Mouse (Mus musculus): Measurements from ENCODE around the gene Olfr466. TPM values are rescaled to one million over a fixed set of nuclear protein-coding genes. Genes with fewer than 3 reads are reported as not detected.

Olfr466 gene
- polyA plus RNA-seq (2015; fragmentation: Nextera tagmentation; extraction: Ambion mirVana), result not detected in 2 replicates

GRCm38 (mm10) chr13:65149940-65150339 is at the start of gene Olfr466:
Gene Olfr466 (plus strand): TSS chr13:65150240.
- H3K27me3 ChIP-seq (replicated peaks), result no peaks in the 10 kb centered on the region
- no peak within 1 kb of the TSS for H3K4me2 ChIP-seq (replicated peaks)
- H3K4me1 ChIP-seq (replicated peaks), result no peaks in the 10 kb centered on the region
- no peak within 1 kb of the TSS for H3K4me3 ChIP-seq (replicated peaks)
- 74% methylated on average over 1 of the region's 1 CpGs for WGBS
- no peaks in the 10 kb centered on the region for H3K9me3 ChIP-seq
- no peak within 1 kb of the TSS for H3K9ac ChIP-seq
- no peak for ATAC-seq
- H3K36me3 ChIP-seq, result no peaks in the 10 kb centered on the region
- H3K27ac ChIP-seq, result no peak within 1 kb of the TSS

GRCm38 (mm10) chr13:65100678-65101077 is 49.4 kb upstream of the Olfr466 start:
- Histone ChIP-seq H3K27me3 (replicated peaks) (no peaks in the 10 kb centered on the region), H3K4me3 (replicated peaks) (no peak overlapping the region), H3K4me2 (replicated peaks) (no peak overlapping the region), H3K9me3 (peaks cover 4% of the 10 kb centered on the region; the same call in 1 of the 2 replicates), H3K27ac (no peak overlapping the region), H3K4me1 (replicated peaks) (no peaks in the 10 kb centered on the region), H3K36me3 (peaks cover under 1% of the 10 kb centered on the region; the same call in 1 of the 2 replicates), H3K9ac (no peak overlapping the region)
- no peak for ATAC-seq
- 94% methylated on average over 9 of the region's 9 CpGs for WGBS

- no peak overlapping the region for H3K27ac ChIP-seq
- H3K4me2 ChIP-seq (replicated peaks), result no peak overlapping the region
- H3K36me3 ChIP-seq, result peaks cover 4% of the 10 kb centered on the region; the same call in 1 of the 2 replicates
- no peaks in the 10 kb centered on the region for H3K4me1 ChIP-seq (replicated peaks)
- no peaks in the 10 kb centered on the region for H3K27me3 ChIP-seq (replicated peaks)
- ATAC-seq, result no peak
- no peak overlapping the region for H3K4me3 ChIP-seq (replicated peaks)
- peaks cover 8% of the 10 kb centered on the region; the same call in 1 of the 2 replicates for H3K9me3 ChIP-seq
- H3K9ac ChIP-seq, result no peak overlapping the region
- 87% methylated on average over 3 of the region's 3 CpGs for WGBS
Measured at GRCm38 (mm10) chr13:65101232-65101631, 48.8 kb upstream of the Olfr466 start.

GRCm38 (mm10) chr13:65111961-65112360 is 38.1 kb upstream of the Olfr466 start:
- H3K27ac ChIP-seq, result peak overlapping the region; percentile 91
- H3K36me3 ChIP-seq, result no peaks in the 10 kb centered on the region
- 0% methylated on average over 5 of the region's 5 CpGs for WGBS
- no peaks in the 10 kb centered on the region for H3K9me3 ChIP-seq
- H3K4me2 ChIP-seq (replicated peaks), result peak overlapping the region; percentile 66
- H3K9ac ChIP-seq, result peak overlapping the region; percentile 94
- no peaks in the 10 kb centered on the region for H3K4me1 ChIP-seq (replicated peaks)
- H3K27me3 ChIP-seq (replicated peaks), result no peaks in the 10 kb centered on the region
- peak overlapping the region; percentile 91 for H3K4me3 ChIP-seq (replicated peaks)
- ATAC-seq, result peak; percentile 64

- H3K4me3 ChIP-seq (replicated peaks), result peak within 1 kb of the TSS; percentile 91
- ATAC-seq, result peak; percentile 99
Measured at GRCm38 (mm10) chr13:65112459-65113110, 37.5 kb upstream of the Olfr466 start, which contains the start of gene Mfsd14b. Gene Mfsd14b (minus strand): TSS chr13:65112975.

GRCm38 (mm10) chr13:65113239-65113638 is 36.8 kb upstream of the Olfr466 start:
- no peaks in the 10 kb centered on the region for H3K4me1 ChIP-seq (replicated peaks)
- H3K27ac ChIP-seq, result peak overlapping the region; percentile 48; the same call in 1 of the 2 replicates
- WGBS, result 52% methylated on average over 3 of the region's 3 CpGs
- no peaks in the 10 kb centered on the region for H3K9me3 ChIP-seq
- no peaks in the 10 kb centered on the region for H3K27me3 ChIP-seq (replicated peaks)
- no peaks in the 10 kb centered on the region for H3K36me3 ChIP-seq
- ATAC-seq, result peak; percentile 46
- peak overlapping the region; percentile 66 for H3K4me2 ChIP-seq (replicated peaks)
- peak overlapping the region; percentile 94 for H3K9ac ChIP-seq
- H3K4me3 ChIP-seq (replicated peaks), result peak overlapping the region; percentile 91

More at GRCm38 (mm10) chr13:65112459-65113110, 37.5 kb upstream of the Olfr466 start, which contains the start of gene Mfsd14b:
- Histone ChIP-seq H3K9ac (peak within 1 kb of the TSS; percentile 94), H3K27me3 (replicated peaks) (no peaks in the 10 kb centered on the region), H3K9me3 (no peaks in the 10 kb centered on the region), H3K36me3 (no peaks in the 10 kb centered on the region), H3K27ac (peak within 1 kb of the TSS; percentile 91), H3K4me2 (replicated peaks) (peak within 1 kb of the TSS; percentile 66), H3K4me1 (replicated peaks) (no peaks in the 10 kb centered on the region)
- WGBS, result under 1% methylated on average over 60 of the region's 60 CpGs

- no peak overlapping the region for H3K4me3 ChIP-seq (replicated peaks)
- H3K9ac ChIP-seq, result no peak overlapping the region
Measured at GRCm38 (mm10) chr13:65120984-65121383, 29.1 kb upstream of the Olfr466 start.

GRCm38 (mm10) chr13:65122111-65122510 is 27.9 kb upstream of the Olfr466 start:
- H3K4me2 ChIP-seq (replicated peaks), result no peak overlapping the region
- ATAC-seq, result no peak; the same call in 1 of the 2 replicates
- H3K36me3 ChIP-seq, result no peaks in the 10 kb centered on the region
- WGBS, result 77% methylated on average over 1 of the region's 1 CpGs
- H3K9me3 ChIP-seq, result no peaks in the 10 kb centered on the region
- no peaks in the 10 kb centered on the region for H3K27me3 ChIP-seq (replicated peaks)
- no peak overlapping the region for H3K27ac ChIP-seq
- no peak overlapping the region for H3K9ac ChIP-seq
- H3K4me1 ChIP-seq (replicated peaks), result no peaks in the 10 kb centered on the region
- H3K4me3 ChIP-seq (replicated peaks), result no peak overlapping the region

More at GRCm38 (mm10) chr13:65120984-65121383, 29.1 kb upstream of the Olfr466 start:
- Histone ChIP-seq H3K36me3 (no peaks in the 10 kb centered on the region), H3K27ac (no peak overlapping the region), H3K4me1 (replicated peaks) (no peaks in the 10 kb centered on the region), H3K27me3 (replicated peaks) (no peaks in the 10 kb centered on the region), H3K9me3 (no peaks in the 10 kb centered on the region), H3K4me2 (replicated peaks) (no peak overlapping the region)
- 67% methylated on average over 3 of the region's 3 CpGs for WGBS
- no peak for ATAC-seq

GRCm38 (mm10) chr13:65127063-65127847 is 22.8 kb upstream of the Olfr466 start:
- H3K36me3 ChIP-seq, result no peaks in the 10 kb centered on the region
- no peak for ATAC-seq
- H3K4me2 ChIP-seq (replicated peaks), result no peak overlapping the region
- WGBS, result 66% methylated on average over 3 of the region's 3 CpGs
- H3K27ac ChIP-seq, result no peak overlapping the region
- H3K9me3 ChIP-seq, result no peaks in the 10 kb centered on the region
- H3K4me1 ChIP-seq (replicated peaks), result no peaks in the 10 kb centered on the region
- H3K4me3 ChIP-seq (replicated peaks), result no peak overlapping the region
- H3K9ac ChIP-seq, result no peak overlapping the region
- H3K27me3 ChIP-seq (replicated peaks), result no peaks in the 10 kb centered on the region

- no peak within 1 kb of the TSS for H3K9ac ChIP-seq
Measured at GRCm38 (mm10) chr13:65137789-65138188, 12.3 kb upstream of the Olfr466 start, which contains the start of gene Olfr465-ps1. Gene Olfr465-ps1 (plus strand): TSS chr13:65138089.

GRCm38 (mm10) chr13:65174102-65174501 is 24.1 kb downstream of the Olfr466 start:
- H3K27me3 ChIP-seq (replicated peaks), result no peaks in the 10 kb centered on the region
- no peak overlapping the region for H3K4me3 ChIP-seq (replicated peaks)
- no peaks in the 10 kb centered on the region for H3K9me3 ChIP-seq
- no peak overlapping the region for H3K9ac ChIP-seq
- no peak for ATAC-seq
- H3K4me1 ChIP-seq (replicated peaks), result 0 out of 2 replicates have a peak, but pooled peaks cover 3% of the 10 kb centered on the region
- WGBS, result 80% methylated on average over 3 of the region's 3 CpGs
- H3K4me2 ChIP-seq (replicated peaks), result no peak overlapping the region
- no peaks in the 10 kb centered on the region for H3K36me3 ChIP-seq
- H3K27ac ChIP-seq, result no peak overlapping the region

More at GRCm38 (mm10) chr13:65137789-65138188, 12.3 kb upstream of the Olfr466 start, which contains the start of gene Olfr465-ps1:
- H3K27me3 ChIP-seq (replicated peaks), result no peaks in the 10 kb centered on the region
- no peaks in the 10 kb centered on the region for H3K4me1 ChIP-seq (replicated peaks)
- H3K27ac ChIP-seq, result no peak within 1 kb of the TSS
- WGBS, result 83% methylated on average over 4 of the region's 4 CpGs
- no peak within 1 kb of the TSS for H3K4me3 ChIP-seq (replicated peaks)
- no peaks in the 10 kb centered on the region for H3K36me3 ChIP-seq
- ATAC-seq, result no peak
- no peaks in the 10 kb centered on the region for H3K9me3 ChIP-seq
- H3K4me2 ChIP-seq (replicated peaks), result no peak within 1 kb of the TSS
